Mouse (Mus musculus): ENCODE data around the gene Kdm4b.
A peak's percentile ranks its signal among the peaks of the same experiment; 100 is the strongest.

Gene Kdm4b

DNA sequence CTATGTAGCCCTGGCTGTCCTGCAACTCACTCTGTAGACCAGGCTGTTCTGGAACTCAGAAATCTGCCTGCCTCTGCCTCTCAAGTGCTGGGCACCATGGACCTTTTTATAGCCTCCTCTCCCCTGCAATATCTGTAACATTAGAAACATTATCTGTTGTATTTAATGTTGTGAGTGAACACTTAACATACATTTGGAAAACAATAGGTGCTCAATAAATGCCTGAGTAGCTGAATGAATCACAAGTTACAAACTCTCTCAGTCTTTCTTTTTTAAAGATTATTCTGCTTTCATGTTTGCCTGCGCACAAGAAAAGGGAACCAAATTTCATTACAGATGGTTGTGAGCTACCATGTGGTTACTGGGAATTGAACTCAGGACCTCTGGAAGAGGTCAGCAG lies 27.6 kb upstream of the Kdm4b start:
- no peak for DNase-seq (ENCODE audit: low spot score in 2 of 2)

DNA sequence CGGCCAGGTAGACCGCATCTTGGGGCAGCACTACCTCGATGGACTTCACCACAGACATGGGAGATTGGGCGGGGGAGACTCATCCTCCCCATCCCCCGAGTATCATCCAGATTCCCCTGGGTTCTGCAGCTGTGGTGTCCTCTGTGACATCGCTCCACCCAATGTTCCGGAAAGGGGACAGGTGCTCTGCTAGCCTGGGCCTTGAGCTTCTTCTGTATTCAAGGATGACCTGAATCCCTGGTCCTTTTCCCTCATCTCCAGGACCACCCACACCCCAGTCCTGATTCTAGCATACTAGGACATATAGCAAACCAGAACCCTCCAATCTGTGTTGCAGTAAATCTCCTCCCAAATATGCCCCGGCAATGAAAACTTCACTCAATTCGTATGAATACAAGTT lies 25.7 kb upstream of the Kdm4b start, which contains the start of gene Arrdc5:
Gene Arrdc5 (minus strand): TSS at position 101 of the 400 bp plus-strand sequence.
- no peak for DNase-seq (ENCODE audit: low spot score in 2 of 2)

DNA sequence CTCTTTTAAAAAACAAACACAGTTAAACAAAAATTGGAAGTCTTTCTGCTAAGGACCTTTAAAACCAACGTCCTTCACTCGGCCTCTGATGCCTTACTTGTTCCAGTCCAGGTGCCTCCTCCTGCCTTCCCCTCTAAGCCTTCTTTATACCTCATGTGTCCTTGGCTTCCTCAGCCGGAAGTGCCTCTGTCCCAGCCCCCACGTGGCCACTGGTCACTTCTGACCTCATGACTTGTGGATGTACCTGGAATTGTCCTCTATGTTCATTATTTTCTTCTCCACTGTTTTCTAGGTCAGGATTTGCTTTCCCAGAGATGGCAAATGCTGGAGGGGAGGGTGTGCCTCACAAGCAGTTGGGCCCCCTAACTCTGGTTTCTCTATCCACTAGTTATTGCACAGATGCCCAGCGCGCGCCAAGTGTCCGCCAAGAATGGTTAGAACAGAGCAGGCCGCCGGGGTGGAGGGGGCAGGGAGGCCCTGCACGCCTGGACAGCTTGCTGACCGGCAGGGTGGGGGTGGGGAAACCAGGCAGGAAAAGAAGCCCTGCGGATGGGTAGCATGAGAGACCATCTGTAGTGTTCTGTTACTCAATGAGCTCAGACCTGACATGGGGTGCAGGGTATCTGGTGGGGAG lies 23.4 kb upstream of the Kdm4b start:
- peak in 1 of 2 experiments; percentile 48 for DNase-seq (ENCODE audit: low spot score in 2 of 2)

DNA sequence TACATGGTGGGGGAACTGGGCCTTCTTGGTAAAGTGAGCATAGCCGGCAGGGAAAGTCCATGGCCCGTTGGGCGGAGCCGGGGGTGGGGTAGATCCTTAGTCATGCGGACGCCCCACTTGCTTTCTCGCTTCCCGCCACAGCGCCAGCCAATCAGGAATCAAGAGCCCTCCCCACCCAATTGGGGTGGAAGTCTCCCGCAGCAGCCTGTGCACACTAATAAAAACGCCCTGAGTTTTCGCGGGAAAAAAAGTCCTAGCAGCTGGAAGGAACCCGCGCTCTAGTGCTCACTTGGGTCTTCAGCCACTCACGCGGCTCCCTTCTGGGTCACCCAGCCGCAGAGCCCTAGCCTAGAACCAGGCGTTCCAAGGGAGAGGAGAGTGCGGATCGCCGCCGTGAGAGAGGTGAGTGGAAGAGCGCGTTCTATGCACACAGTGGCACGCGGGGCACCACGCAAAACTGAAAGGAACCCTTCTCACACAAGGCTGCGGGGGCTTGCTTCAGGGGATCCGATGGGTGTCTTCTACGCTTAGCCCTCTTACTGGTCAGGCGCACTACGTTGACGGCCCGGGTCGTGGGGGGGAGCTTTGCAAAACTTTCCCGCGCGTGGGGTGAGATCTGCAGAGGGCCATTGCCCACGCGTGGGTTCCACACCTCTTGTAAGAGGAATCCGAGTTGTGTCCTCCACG lies 22.6 kb upstream of the Kdm4b start, which contains the start of gene Uhrf1:
Gene Uhrf1 (plus strand): TSS at position 162 of the 687 bp plus-strand sequence.
- peak; percentile 71 to 91 for DNase-seq (ENCODE audit: low spot score in 2 of 2)

DNA sequence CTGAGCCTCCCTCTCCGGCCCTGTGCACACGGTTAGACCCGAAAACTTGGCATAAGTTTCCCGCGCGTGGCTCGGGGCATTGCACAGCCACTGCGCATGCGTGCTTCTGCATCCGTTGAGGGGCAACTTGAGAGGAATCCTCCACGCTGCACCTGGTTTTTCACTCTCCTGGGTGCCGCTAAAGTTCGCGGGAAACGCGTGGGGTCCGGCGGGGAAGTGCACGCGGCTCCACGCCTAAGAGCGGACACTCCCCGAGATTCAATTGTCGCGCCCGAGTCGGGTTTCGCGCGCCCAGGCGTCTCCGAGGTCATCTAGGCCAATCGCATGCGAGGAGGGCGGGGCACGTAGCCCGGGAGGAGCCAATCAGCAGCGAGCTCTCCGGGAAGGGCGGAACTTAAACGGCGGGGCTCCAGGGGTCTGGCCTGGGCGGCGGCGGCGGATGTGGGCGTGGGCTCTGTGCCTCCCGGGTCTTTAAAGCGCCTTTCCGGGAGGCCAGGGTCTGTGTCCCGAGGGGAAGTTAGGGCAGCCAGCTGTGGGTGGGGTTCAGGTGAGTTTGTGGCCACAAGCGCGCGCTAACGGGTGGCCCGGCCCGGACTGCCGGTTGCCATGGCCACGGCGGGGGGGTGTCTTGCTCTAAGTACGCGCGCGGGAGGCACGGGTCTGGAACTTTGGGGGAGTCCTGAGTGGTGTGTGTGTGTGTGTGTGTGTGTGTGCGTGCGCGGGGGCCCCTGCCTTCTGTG lies 21.8 kb upstream of the Kdm4b start:
- DNase-seq (ENCODE audit: low spot score in 2 of 2) = peak; percentile 97 to 98

DNA sequence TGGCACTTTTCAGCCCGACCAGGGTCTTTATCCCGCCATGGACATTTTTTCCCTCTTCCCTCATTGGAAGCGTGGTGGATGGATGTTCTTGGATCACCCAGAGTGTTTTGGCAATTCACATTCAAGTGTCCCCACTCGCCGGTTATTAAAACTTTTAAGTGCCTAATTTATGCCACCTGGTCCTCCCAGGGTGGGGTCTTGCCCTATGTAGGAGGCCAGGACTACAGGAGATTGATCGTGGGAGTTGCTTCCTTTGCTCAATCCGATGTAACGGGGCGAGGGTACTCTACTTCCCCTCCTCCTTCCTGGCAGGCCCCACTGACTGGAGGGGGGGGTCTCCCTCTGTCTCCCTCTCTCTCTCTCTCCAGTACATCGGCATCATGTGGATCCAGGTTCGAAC lies 21.1 kb upstream of the Kdm4b start:
- no peak for DNase-seq (ENCODE audit: low spot score in 2 of 2)

DNA sequence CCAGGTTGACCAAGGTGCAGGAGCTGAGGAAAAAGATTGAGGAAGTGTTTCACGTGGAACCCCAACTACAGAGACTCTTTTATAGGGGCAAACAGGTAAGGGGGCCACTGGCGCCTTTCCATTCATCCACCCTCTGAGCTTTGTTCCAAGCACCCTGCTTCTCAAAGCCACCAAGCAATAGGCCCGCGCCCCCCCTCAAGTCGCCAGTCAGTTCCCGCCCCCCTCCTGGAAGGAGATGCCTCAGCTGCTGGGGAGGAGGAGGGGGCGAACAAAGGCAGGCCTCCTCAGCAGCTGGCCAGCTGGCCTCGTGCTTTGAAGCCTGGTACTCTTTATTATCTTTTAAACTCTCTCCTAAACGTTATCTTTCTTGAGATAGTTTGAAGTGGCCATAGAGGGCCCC lies 20.7 kb upstream of the Kdm4b start:
- DNase-seq (ENCODE audit: low spot score in 2 of 2) = no peak

DNA sequence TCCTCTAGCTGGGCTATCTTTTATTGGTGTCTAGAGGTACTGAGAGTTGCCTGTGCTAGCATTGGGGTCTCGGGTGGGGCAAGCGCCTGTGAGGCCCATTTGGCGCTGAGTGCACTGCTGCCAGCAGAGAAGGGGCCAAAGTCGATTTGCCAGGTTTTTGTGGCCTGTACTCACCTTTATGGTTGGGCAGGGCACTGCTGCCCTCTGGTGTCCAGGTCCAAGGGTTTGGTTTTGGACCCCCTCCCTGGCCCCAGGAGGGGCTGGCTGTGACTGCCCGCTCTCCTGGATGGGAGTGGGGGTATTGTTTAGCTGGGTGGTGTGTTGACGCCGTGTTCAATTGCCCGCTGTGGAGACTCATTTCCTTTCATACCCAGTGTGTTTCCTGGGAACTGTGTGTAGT lies 20.0 kb upstream of the Kdm4b start:
- peak in 1 of 2 experiments; percentile 49 for DNase-seq (ENCODE audit: low spot score in 2 of 2)

DNA sequence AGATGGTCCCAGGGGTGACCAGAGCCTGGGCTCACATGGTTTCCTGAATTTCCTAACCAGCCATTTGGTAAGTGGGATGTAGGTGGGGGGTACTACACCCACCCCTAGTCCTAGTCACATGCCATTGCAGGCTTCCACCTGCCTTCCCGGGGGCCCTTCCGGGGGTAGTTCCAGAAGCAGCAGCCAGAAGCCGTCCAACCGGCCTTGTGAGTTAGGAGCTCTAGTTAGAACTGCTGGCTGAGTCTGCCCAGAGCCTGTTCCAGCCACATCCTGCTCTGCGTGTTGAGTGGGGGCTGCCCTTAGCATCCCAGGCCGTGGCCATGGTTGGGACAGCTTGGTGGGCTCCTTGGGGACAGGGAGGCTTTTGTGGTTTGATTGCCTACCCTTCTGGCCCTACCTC lies 17.8 kb upstream of the Kdm4b start:
- DNase-seq (ENCODE audit: low spot score in 2 of 2) = no peak

DNA sequence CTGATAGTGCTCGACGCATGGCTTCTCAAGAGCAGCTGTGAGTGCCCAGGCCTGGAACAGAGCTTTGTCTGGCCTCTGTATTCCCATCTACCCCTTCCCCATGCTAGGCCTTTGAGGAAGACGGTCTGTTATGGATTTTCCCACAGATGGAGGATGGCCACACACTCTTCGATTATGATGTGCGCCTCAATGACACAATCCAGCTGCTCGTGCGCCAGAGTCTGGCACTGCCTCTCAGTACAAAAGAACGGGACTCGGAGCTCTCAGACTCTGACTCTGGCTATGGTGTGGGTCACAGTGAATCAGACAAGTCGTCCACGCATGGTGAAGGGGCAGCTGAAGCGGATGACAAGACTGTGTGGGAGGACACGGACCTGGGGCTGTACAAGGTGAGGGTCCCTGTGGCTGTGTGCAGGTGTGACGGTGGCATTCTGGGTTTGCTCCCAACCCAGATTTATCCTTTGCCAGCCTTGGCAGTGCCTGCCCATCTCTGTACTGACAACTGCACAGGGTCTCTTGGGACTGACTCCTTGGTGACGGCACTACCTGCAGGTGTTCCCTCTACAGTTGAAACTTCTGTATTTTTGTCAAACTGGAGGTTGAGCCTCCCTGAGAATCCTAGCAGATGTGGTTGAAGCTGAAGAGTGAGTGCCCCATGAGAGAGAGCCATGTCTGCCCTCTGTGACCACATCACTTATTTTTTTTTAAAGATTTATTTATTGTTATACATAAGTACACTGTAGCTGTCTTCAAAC lies 16.5 kb upstream of the Kdm4b start:
- DNase-seq (ENCODE audit: low spot score in 2 of 2) = no peak

DNA sequence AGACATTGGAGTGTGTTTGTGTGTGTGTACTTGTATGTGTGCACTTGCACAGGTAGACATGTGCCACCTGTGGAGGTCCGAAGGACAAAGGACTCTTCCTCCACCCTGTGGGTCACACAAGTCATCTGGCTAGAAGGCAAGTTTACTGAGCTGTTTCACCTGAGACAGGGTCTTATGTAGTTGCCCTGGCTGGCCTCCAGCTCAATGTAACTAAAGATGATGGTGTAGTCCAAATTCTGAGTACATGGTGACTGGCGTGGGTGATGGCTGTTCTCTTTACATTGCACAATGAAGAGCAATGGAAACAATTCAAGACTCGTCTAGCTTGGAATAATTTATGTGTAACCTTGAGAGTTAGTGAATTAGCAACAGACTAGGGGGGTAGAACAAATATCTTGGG lies 1.4 kb upstream of the Kdm4b start:
- DNase-seq (ENCODE audit: low spot score in 2 of 2) = no peak

DNA sequence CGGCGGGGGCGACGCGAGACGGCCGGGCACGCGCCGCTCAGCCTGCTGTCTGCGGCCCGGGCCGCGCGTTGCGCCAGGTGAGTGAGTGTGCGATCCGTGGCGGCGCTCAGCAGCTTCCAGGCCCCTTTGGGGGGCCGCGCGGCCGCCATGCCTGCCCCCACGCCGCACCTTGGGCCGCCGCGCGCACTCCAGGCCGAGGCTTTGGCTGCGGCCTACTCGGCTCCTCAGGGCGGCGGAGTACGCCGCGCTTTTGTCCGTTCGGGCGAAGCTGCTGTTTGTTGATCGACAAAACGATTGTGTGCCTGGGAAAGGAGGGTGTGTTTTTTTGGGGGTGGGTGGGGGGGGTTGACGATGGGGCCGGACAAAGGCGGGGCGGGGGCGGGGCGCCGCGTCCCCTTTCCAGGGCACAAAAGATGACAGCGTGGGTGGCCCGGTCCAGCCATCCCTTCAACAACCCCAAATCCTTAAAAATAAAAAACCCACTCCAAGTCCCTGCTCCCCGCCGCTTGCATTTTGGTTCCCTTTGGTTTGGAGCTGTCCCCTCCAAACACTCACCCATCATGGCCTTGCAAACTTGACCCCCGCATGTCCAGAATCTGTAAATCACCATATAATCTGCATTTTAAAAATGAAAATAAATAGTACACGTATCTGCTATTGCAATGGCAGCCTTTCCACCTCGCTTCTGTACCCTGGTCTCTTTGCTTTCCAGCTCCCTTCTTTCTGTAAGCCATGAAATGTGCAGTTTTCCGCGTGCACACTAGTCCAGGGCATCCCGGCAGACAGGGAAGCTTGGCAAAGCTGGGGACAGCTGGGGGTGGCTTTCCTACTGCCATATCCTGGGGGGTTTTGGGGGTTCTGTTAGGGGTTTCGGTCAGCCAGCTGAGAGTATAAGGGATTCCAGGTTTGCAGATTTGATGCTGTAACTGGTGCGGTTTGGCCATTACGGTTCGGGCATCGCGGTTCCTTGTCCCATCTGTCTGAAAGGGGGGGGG lies 588 bp downstream of the Kdm4b start:
- DNase-seq (ENCODE audit: low spot score in 2 of 2) = no peak

DNA sequence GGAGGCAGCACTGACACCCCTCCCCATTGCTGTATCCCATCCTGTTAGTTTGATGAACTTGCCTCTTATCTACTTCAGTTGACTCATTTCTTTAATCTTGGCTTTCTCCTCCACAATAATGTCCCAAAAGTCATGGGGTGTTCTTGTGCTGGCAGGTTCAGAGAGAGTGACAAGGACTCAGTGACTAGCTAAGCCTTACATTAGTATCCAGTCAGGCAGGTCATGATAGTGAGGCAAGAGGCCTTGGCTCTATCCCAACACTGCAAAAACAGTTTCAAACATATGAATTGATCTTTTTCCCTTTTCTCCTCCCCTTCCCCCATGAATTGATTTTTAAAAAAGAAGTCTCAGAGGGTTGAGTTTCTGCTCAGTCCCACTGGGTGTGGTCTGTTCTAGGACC lies 3.4 kb downstream of the Kdm4b start:
- DNase-seq (ENCODE audit: low spot score in 2 of 2) = no peak

DNA sequence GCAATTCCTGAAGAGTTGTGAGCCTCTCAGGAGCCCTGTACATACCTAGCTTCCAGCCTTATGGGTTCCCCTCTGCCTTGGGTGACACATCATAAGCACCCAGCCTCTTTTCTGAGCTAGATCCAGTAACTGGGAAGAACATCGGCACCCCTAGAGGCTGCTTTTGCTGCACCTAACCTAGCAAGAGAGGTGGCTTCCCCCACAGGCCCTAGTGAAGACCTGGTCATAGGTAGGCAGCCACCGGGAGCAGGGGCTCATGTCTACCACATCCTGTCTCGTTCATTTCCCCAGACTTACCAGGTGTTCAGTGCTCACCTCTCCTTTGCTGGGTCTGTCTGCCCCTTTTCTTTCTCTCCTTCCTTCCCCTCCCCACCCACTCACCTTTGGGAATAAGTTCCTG lies 4.5 kb downstream of the Kdm4b start:
- no peak for DNase-seq (ENCODE audit: low spot score in 2 of 2)

DNA sequence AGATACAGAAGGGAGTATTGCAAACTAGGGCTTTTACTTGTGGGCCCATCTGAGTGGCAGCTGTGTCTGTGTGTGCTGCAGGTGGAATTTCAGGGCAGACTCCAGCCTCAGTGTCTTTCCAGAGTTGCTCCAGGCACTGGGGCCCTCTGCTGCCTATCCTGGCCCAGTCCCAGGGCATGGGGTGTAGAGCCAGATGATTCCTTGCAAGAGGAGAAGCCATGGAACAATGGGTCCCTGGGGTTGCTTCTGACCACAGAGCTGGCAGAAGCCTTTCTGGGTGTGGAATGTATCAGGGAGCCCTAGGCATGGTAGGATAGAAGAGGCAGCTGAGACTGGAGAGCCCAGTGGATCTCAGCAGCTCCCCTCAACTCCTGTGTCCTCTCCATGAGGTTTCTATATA lies 5.4 kb downstream of the Kdm4b start:
- no peak for DNase-seq (ENCODE audit: low spot score in 2 of 2)

DNA sequence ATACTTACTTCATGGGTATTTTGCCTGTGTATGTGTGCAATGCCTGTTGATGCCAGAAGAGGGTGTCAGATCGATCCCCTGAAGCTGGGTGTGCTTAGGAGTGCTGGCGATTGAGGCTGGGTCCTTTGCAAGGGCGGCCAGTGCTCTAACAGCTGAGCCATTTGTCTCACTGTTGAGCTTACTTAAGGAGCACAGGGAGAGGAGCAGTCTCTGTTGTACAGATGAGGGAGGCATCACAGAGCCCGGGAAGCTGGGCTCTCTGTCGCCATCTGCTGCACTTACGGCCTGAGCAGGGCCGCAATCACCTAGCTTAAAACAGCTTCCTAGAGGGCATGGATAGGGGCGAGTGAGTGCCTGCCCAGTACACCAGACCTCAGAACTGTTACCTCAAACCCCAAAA lies 7.1 kb downstream of the Kdm4b start:
- no peak for DNase-seq (ENCODE audit: low spot score in 2 of 2)

DNA sequence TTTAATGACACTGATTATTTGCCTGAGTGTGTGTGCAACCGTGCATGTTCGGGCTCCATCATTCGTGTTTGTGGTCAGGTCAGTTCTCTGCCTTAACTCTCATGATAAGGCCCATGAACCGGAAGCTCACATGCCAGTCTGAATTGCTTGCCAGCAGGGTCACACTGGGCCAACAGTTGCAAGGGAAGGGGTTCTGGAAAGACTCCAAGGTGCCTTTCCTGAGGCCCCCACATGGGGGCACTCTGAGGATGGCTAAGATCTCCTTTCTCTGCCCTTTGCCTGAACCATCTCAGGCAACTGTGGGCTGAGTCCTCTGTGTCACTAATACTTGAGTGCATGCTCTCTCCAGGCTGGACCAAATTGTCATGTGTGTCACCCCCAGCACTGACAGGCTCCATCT lies 11.3 kb downstream of the Kdm4b start:
- DNase-seq (ENCODE audit: low spot score in 2 of 2) = peak in 1 of 2 experiments; percentile 65

DNA sequence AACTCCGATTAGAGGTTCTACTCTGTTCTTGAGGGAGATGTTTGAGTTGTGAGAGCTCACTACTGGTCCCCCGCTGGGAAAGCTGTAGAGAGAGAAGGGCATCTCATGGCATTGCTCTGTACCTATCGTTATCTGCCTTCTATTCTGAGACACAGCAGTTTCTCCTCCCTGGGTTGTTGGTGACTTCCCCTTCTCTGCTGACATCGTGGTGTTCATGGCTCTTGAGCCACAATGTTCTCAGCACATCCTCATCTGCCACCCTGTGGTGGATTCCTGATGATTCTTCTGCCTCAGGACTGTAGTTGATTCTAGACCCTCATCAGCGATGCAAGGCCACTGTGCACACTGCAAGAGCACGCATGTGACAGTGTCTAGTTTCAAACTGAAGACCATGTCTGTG lies 11.9 kb downstream of the Kdm4b start:
- DNase-seq (ENCODE audit: low spot score in 2 of 2) = no peak

DNA sequence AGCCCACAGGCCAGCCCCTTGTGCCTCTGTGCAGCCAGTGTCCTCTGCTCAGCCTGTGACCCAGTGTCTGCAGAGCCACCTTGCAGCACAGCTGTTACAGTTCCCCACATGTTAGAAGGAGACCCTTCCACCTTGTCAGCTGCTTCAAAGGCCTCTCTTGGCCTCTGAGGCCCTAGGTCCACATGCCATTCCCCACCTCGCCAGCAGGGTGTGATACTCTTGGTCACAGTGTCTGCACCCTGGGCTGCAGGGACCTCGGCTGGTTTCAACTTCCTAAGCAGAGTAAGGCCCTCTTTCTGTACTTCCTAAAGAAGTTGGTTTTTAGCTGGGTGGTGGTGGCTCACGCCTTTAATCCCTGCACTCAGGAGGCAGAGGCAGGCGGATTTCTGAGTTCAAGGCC lies 13.0 kb downstream of the Kdm4b start:
- DNase-seq (ENCODE audit: low spot score in 2 of 2) = peak; percentile 69 to 86

DNA sequence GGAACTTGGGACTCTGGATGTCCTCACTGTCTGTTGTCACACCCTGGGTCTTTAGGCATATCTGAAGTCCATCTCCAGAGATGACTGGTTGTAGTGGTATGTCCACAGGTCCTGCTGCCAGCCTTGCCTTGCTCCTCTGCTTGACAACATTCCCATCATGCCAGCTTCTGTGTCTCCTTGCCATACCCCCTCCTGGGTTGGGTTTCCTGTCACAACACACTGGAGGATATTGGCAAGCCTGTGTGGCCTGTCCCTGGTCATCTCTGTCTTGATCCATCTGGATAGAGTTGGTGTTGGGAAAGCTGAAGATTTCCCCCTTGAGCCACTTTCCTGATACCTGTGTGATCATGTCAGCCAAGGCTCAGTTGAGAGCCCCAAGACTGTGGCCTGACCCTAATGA lies 14.9 kb downstream of the Kdm4b start:
- DNase-seq (ENCODE audit: low spot score in 2 of 2) = no peak

DNA sequence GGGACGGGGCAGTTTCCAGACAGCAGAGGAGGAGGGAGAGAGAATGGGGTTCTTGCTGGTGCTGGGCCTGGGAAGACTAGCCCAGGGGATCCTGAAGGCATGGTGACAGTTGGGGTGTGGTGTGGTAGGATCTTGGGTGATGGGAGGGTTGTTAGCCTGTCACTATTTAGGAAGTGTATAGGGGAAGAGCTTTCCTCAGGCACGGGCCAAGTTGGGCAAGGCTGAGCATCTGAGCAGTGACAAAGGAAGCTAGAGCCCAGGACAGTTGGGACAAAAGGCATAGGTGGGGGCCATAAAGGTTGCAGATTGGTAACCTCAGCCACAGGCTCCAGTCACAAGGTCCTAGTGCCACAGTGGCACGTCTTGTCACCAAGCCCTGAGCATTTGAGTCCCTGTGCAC lies 17.6 kb downstream of the Kdm4b start:
- no peak for DNase-seq (ENCODE audit: low spot score in 2 of 2)
